Mouse (Mus musculus): ENCODE data around the gene Zfp622. TPM values are rescaled to one million over a fixed set of nuclear protein-coding genes. Genes with fewer than 3 reads are reported as not detected.

The Zfp622 gene
- 120 to 143 TPM (median 128 TPM) in 4 replicates for total RNA-seq (2023; ENCODE audit: inconsistent age)

DNA sequence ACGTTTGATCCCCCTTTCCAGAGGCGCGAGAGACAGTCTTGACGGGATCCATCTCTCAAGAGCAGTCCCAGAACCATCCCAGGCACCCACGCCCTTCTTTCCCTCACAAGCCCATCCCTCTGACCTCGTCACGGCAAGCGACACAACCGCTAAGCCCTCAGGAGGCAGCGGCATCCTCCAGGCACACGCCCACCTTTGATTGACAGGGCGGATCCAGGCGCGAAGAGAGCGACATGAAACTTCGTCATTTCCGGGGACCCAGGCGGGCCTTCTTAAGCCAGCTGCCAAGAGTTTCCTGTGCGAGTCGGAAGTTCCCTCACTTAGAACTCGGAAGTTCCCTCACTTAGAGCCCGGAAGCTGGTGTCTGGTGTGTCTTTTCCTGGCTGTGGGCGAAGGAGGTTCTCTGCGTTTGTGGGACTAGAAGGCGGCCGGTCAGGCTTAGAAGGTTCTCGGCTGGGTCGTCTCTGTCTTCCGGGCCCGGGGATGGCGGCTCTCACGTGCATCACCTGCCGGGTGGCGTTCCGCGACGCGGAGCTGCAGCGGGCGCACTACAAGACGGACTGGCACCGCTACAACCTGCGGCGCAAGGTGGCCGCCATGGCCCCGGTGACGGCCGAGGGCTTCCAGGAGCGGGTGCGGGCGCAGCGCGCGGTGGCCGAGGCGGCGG is at the start of gene Zfp622:
TSS of gene Zfp622 (plus strand) at position 300 of the 667 bp plus-strand sequence.

Other genes with a start within 250 kb of the Zfp622 start
- 91.0 to 101 TPM (median 91.7 TPM) in 4 replicates for gene Retreg1, start 141.2 kb upstream of the Zfp622 start, total RNA-seq (2023; ENCODE audit: inconsistent age)

Data from B cell, adult (primary cell).